Mouse (Mus musculus) layer of hippocampus, postnatal 36 days (tissue): ENCODE data around the gene Sez6l2. TPM values are rescaled to one million over a fixed set of nuclear protein-coding genes. Genes with fewer than 3 reads are reported as not detected.
"Not testable (repeated sequence)": the region's sequence is repeated elsewhere in the genome, so short reads cannot be mapped to it uniquely, and the experiment has no call there.

Experiments used
- DNase-seq, 2 experiments: peaks; one replicate each; pipeline ENCODE4 v3.0.0; 2022
- total RNA-seq, 2 experiments: library from RNA; stranded (reverse); gene quantifications; 2 replicates each; pipeline ENCODE4 v1.2.3; 2021

Gene Sez6l2
- total RNA-seq = 100 to 1,000 TPM; 427 to 447 TPM

DNA sequence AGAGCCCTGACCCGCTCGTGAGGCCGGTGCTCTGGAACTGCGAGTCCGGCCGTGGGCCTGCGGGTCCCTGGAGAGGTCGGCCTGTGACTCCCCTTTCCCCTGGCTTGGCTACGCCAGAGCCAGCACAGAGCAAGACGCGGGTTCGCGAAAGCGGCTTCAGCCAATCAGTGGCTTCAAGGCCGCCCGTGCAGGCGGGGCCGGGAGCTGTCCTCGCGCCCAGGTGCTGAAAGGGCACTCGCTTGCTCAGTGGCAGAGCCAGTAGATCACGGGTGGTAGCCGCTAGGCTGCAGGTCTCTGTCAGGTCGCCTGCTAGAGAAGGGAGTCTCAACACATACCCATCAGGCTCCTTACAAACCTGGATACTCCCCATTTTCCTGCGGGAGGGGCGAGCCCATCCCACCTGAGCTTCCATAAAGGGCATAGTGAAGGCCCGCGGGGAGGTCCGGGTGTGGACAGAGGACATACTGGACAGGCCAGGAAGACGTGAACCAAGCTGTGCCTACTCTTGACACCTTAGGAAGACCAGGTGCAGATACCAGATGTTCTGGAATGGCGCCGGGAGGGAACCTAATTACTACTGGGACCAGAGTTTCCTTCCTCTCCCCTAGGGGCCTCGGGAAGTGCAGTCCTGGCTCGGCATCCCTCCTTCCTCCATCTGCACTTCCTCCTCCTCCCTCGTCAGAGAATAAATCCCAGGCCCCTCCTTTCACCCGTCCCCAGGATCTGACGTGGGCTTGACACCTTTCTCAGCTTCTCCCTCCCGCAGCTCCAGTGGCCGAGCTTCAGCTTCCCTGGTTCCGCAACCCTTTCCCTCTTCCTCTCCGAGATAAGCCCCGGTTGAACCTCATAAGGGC lies at the start of gene Sez6l2:
TSS of gene Sez6l2 (plus strand) at position 771 of the 854 bp plus-strand sequence.
- peak; percentile 79 to 82 for DNase-seq

DNA sequence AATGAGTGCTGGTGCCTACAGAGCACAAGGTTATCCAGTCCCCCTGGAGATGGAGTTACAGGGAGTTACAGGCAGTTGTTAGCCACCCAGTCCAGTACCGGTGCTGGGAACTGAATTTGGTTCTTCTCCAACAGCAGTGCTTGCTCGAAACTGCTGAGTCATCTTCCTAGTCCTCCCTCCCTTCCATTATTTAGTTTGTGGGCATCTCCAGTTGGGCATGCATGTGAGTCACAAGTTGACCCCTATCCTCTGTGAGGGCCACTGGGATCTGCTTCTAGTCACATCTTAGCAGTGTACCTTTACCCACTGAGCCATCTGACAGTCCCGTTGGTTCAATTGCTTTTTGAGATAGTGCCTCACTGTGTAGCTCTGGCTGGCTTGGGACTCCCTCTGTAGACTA lies 44.8 kb upstream of the Sez6l2 start:
- DNase-seq = no peak

DNA sequence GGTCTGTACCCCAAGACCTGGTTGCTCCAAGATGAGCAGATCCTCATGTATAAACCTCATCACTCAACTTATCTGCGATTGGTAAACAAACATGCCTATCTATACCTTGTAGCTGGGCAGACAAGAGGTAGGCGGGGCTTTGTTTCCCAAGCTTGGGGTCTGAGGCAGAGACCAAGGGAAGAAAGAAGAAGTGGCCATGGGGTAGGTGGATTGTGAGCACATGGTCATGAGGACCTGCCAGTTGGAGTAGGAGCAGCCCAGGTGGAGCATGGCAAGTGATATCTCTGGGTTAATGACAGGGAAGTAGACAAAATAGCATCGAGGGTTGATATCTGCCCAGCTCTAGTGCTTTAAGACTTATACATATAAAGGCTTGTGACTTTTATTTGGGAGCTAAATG lies 35.5 kb upstream of the Sez6l2 start:
- no peak for DNase-seq

DNA sequence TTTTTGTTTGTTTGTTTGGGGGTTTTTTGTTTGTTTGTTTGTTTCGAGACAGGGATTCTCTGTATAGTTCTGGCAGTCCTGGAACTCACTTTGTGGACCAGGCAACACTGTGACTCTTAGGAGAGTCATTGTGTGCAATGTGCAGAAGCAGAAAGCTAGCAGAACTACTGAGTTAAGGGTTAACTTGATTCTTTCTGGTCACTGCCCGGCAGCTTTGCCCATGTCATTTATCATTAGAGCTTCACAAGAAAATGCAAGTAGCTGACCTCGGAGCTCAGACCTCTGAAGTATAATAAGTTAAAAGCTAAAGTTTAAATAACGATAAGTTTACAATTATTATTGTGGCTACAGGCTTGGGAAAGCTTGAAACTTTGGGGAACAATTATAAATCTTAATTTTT lies 32.0 kb upstream of the Sez6l2 start:
- not testable (repeated sequence) for DNase-seq

DNA sequence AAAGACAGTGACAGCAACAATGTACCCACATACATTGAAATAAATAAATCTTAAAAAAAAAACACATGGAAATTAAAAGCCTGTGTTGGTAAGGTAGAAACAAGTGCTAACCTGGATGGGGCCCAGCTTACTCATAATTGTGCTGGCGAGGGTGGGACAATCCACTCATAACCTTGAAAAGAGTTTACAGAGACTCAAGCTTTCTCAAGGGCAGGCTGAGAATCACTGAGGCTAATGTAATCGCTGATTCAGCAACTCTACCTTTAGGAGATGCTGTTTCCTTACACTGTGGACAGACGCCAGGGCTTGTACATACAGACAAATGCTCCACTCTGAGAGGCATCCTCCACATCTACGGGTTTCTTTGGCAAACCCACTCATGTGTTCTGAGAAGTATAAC lies 30.4 kb upstream of the Sez6l2 start:
- no peak for DNase-seq

DNA sequence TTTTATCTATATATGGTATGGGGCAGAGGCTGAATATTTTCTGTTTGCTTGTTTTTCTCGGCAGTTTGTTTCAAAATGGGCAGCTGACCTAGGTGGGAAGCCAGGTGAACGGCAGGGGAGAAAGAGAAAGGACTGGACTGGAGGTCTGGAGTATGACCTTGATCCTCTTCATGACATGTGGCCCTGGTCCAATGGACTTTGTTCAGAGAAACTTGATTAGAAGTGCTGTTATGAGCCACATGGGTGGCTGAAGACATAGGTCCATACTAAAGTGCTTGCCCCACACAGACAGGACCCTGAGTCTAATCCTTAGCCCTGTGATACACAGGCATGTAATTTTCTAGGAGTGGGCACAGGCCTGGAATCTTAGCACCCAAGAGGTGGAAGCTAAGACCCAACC lies 28.8 kb upstream of the Sez6l2 start:
- no peak for DNase-seq

DNA sequence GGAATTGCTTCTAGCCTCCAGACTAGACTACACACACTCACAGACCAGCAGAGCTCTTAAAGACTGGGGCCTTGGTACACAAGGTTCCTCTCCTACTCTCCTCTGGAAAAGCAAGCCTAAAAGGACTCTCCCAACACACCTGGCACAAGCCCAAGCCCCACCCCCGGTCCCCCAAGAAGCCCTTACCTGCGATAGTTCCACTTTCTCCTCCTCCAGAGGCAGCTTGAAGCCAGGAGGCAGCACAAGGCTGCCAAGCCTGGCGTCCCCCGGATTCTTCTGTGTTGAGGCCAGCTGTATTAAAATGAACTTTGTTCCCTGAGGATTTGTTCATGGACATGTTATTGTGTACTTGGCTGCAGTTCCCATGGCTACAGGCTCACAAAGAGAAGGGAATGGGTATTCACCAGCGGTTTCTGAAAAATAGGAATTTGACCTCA lies 27.7 kb upstream of the Sez6l2 start, which contains the start of gene Tmem219:
TSS of gene Tmem219 (minus strand) at position 294 of the 437 bp plus-strand sequence.
- no peak for DNase-seq

DNA sequence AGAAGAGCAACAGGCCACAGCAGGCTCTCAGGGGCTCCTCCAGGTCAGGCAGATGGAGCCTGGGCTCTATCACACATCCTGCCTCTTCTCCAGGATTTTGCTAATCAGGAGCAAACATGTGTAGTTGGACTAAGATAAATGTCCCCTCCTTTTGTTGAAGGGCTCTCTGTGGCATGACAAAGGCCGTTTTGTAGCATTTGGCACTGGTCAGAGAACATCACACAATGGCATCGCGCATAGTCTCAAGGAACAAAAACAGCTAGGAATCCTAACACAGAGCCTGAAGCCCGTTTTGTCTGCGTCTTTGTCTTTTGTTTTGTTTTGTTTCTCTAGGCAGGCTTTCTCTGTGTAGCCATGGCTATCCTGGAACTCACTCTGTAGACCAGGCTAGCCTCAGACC lies 26.4 kb upstream of the Sez6l2 start:
- DNase-seq = no peak

DNA sequence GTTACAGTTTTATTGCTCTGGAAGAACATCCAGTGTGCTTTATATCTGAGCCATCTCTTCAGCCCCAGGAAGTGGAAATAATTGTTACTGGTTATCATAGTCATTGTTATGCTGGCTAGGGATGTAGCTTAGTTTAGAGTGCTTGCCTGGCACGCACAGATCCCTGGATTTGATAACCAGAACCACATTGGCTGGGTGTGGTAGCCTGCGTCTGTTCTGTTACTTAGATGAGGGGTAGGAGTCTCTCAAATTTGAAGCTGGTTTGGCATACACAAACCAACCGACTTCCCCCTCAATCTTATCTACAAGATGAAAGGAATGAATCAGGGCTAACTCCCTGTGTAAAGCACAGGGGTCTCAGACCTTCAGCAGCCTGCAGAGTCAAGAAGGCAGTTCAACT lies 24.1 kb upstream of the Sez6l2 start:
- DNase-seq = no peak

DNA sequence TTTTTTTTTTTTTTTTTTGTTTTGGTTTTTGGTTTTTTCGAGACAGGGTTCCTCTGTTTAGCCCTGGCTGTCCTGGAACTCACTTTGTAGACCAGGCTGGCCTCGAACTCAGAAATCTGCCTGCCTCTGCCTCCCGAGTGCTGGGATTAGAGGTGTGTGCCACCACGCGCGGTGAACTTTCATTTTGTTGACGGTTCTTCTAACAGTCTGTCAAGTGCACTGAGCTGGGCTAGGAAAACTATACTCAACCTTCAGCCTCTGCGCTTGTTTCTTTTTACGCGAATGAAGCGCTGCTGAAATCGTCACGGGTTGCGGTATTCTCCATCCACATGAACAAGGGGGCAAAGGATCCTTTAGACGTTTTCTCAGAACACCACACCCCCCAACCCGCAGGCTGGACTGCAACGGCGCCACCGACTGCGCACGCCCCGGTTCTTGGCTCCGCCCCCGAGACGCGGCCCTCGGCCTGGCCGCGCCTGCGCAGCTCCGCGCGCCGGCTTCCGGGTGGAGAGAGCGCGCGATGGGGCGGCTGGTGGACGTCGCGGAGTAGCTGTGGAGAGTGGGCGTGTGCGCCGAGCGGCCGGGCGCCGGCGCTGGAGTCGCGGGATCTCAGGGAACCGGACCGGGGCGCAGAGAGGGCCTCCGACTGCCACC lies 21.9 kb upstream of the Sez6l2 start, which contains the start of gene Kctd13:
TSS of gene Kctd13 (plus strand) at position 496 of the 654 bp plus-strand sequence.
- DNase-seq = peak; percentile 92 to 93

DNA sequence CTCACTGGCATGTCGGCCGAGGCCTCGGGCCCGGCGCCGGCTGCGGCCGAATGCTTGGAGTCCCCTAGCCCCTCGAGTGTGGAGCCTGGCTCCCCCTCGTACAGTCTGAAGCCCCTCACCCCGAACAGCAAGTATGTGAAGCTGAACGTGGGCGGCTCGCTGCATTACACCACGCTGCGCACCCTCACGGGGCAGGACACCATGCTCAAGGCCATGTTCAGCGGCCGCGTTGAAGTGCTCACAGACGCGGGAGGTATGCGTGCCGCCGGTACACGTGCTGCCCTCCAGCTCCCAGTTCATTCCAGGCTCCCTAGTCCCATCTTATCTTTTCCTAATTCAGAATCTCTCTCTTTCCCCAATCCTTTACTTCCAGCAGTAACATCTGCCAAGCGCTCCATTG lies 21.3 kb upstream of the Sez6l2 start:
- no peak for DNase-seq

DNA sequence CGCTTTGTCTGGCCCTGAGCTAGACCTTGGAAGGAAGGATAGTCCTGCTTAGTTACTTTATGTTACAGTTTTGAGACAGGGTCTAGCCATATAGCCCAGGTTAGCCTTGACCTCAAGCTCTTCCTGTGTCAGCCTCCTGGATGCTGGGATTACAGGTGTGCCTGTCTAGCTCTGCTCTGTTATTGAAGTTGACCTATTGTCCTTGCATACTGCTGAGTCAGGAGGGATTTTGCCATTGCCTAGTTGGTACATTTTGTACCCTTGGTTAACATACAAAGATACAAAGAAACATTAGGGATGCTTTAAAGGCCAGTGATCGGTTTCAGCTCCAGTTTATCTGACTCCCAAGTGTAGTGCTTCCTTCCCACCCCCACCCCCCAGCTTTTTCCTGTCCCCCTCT lies 17.7 kb upstream of the Sez6l2 start:
- DNase-seq = no peak

DNA sequence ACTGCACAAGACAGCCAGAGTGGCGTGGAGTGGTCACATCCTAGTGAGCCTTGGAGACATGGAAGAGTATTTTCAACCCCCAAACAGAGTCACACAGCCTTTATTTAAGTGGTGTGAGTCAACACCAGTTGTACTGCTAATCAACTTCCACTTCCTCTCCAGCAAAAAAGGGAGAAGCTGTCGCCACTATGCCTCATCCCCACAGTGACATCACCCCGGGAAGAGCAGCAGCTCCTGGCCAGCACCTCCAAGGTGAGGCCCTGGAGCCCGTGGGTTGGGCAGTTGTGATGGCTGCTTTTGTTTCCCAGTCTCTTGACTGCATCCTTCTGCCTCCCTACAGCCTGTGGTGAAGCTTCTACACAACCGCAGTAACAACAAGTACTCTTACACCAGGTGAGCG lies 9.2 kb upstream of the Sez6l2 start:
- no peak for DNase-seq

DNA sequence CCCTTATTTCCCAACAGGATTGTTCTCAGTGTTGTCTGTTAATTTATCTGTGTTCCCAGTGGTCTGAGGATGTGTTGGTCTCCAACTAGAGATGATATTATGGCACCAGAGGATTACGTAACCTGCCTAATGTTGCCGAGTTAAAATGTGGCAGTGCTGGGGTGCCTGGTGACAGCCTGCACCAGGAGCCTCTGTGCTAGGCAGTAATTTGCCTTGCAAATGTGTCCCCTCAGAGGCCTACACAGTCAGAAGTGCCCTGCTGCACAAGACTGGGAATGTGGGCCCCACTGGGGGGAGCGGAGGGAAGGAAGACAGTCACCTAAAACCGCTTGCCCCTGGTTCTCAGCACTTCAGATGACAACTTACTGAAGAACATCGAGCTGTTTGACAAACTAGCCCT lies 8.6 kb upstream of the Sez6l2 start:
- DNase-seq = no peak

DNA sequence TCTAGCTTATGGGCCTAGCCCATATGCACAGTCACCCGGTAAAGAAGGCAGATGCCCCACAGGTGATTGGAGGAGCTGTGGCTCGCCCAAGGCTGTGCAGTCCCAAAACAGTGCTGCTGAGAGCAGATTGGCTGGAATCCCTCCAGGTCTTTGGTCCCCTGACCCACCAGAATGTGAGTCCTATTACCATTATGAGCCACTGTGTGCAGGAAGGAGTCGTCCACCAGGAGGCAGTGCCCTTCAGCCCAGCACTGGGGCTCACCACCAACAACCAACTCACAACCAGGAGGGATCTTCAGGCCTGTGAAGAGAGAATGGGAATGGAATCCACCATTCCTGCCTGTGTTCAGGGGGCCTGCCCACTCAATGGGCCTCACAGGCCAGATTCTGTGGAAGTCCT lies 3.8 kb upstream of the Sez6l2 start:
- DNase-seq = no peak

DNA sequence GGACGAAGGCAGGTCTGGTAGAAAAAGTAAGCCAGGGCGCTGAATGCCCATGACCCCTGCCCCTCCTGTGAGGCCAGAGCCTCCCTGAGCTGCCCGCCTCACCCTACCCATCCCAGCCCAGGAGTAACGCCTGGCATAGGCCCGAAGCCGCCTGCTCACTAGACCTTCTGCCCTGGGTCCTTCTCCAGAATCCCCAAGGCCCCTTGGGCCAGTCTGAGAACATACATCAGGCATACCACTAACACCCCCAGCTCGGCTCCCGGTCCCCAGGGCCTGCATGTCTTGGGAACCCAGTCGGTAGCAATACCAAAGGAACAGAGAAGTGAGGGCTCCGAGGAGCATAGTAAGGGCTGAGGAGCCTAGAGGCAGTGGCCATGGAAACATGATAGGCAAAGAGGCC lies 1.7 kb upstream of the Sez6l2 start:
- no peak for DNase-seq

DNA sequence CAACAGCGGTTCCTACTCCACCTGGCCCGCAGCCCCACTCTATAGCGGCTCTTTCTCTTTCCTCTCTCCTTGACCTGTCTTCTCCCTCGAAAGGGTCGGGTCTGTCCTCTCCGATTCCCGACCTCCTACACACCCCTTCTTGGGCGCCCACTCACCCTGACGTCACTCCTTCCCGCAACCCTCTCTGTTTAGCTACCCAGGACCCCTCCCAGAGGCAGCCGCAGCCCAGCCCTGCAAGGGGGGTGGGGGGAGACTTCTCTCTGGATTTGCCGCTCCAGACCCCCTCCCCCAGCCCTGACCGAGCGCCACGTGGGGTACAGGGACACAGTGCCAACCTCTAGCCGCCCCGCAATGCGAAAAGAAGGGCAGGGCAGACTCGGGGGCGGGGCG lies 965 bp upstream of the Sez6l2 start, which contains the start of gene Asphd1:
TSS of gene Asphd1 (minus strand) at position 180 of the 390 bp plus-strand sequence.
- DNase-seq = peak; percentile 65 to 72

DNA sequence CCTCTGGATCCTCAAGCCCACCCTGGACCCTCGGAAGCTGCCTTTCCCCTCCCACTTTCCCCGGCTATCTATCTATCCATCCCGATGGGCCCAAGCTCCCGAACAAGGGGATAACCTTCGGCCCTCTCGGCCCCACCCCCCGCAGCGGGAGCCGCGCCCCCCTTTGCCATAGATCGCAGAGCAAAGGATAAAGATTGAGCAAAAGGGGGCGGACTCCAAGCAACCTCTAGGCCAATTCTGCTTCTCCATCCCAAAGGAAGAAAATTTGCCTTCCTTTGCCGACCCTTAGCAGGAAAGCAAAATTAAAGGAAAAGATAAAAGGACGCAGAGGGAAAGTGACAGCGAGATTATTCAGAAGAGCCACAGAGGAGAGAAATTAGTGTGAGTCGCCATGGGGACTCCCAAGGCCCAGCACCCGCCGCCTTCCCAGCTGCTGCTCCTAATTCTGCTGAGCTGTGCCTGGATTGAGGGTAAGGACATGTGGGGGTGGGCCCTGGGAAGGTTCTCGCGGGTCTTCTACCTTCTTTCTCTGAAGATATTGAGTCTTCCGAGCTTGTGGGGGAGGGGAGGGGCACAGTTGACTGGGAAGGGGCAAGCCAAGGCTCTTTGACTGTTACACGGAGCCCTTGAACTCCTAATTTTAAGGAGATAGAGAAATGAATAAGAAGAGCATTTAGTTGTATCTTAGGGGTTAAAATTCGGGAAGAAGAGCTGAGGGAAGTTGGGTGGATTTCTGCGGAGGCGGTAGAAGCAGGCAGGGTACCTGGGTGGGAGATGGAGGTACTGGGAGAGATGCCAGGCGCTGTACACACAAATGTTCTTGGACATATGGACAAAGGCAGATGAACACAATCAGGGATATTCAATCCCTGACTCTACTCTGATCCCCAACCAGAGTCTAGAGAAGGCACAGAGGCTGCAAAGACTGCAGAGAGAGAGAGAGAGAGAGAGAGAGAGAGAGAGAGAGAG lies 568 bp downstream of the Sez6l2 start:
- DNase-seq = peak in 1 of 2 experiments; percentile 60

DNA sequence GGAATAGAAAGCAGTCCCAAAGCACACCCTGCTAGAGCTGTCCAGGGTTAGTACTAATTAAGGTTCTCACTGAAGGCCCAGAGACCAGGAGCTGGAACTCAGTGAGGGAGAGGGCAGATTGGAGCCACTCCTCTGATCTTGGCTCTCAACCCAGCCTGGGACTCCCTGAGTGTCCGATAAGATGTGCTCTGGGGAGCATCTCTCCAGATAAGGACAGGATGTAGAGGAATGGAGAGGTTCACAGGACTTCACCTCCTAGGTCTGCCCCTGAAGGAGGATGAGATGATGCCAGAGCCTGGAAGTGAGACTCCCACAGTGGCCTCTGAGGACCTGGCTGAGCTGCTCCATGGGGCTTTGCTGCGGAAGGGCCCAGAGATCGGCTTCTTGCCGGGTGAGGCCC lies 1.4 kb downstream of the Sez6l2 start:
- no peak for DNase-seq

DNA sequence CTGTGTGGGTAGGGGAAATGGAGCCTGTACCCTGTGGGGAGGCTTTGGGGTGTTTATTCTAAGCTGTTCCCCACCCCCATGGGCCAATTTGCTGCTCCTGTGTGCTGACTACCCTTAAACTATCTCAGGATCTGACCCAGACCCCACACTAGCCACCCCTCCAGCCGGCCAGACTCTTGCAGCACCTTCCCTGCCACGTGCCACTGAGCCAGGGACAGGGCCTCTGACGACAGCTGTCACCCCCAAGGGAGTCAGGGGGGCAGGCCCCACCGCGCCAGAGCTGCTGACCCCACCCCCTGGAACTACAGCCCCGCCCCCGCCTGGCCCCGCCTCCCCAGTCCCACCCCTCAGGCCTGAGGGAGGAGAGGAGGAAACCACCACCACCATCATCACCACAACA lies 2.3 kb downstream of the Sez6l2 start:
- no peak for DNase-seq

DNA sequence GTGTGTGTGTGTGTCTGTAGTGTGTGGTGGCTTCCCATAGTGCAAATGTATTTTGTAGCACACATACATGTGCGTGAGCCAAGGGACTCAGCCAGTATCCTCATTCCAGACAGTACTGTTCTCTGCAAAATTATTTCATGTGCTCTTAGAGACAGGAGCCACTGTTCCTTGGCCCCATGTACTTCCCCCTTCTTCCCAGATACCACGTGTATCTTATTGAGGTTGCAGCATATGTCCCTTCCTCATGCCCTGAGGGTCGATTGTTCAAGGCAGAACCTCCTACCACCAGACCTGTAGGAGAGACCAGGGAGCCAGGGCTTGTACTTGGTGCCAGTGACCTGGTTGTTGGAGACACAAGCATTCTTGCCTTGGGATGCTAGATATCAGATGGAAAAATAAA lies 4.8 kb downstream of the Sez6l2 start:
- no peak for DNase-seq

DNA sequence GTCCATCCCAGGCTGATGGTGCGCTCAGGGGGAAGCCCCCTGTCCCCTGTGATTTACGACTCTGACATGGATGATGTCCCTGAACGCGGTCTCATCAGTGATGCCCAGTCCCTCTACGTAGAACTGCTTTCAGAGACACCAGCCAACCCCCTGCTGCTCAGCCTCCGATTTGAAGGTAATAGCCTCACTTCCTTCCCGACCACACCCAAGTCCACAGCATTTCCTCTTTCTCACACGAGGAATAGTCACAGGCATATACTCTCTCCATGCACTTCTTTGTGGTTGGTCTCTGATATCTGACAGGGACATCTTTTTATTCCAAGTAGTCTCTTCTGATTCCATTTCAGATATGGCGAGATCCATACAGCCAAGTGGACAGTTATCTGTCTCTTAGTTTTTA lies 9.4 kb downstream of the Sez6l2 start:
- no peak for DNase-seq

DNA sequence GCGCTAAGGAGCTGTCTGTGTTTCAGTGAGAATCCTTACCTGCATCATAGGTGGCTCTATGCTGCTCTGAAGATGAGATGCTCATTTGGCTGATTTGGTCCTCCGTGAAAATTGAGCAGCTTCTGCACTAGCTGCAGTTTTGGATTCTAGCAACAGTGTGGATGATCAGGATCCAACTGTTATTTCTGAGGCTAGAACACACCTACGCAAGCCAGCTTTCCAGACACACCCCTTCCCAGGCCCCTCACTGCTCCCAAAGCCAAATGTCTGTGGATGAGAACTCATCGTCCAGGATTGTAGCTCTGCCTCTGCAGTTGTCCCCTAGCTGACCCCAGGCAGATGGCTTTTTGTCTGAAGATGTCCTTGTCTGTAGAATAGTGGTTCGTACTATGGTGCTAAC lies 10.7 kb downstream of the Sez6l2 start:
- peak; percentile 51 to 56 for DNase-seq
